Mouse (Mus musculus): ENCODE results near the gene Vps45.

Gene Vps45

GRCm38 (mm10) chr3:96058231-96058896 lies at the start of gene Vps45:
Gene Vps45, minus strand, starts transcription at chr3:96058466.
- peak; percentile 77 for DNase-seq (ENCODE audit: low read depth, low spot score)

GRCm38 (mm10) chr3:96106151-96106550 lies 47.9 kb upstream of the Vps45 start:
- DNase-seq (ENCODE audit: low read depth, low spot score): no peak

- no peak for DNase-seq (ENCODE audit: low read depth, low spot score)
Measured at GRCm38 (mm10) chr3:96105232-96105747, 47.0 kb upstream of the Vps45 start.

- DNase-seq (ENCODE audit: low read depth, low spot score): peak; percentile 91
Measured at GRCm38 (mm10) chr3:96104261-96105065, 46.2 kb upstream of the Vps45 start, which contains the start of gene Otud7b. Gene Otud7b, plus strand, starts transcription at chr3:96104527.

- DNase-seq (ENCODE audit: low read depth, low spot score): no peak
Measured at GRCm38 (mm10) chr3:96103901-96104260, 45.6 kb upstream of the Vps45 start.

- peak; percentile 85 for DNase-seq (ENCODE audit: low read depth, low spot score)
Measured at GRCm38 (mm10) chr3:96102100-96102872, 44.0 kb upstream of the Vps45 start.

GRCm38 (mm10) chr3:96098616-96099267 lies 40.5 kb upstream of the Vps45 start:
- no peak for DNase-seq (ENCODE audit: low read depth, low spot score)

GRCm38 (mm10) chr3:96098168-96098567 lies 39.9 kb upstream of the Vps45 start:
- no peak for DNase-seq (ENCODE audit: low read depth, low spot score)

- DNase-seq (ENCODE audit: low read depth, low spot score): no peak
Measured at GRCm38 (mm10) chr3:96094203-96094602, 35.9 kb upstream of the Vps45 start.

- peak; percentile 64 for DNase-seq (ENCODE audit: low read depth, low spot score)
Measured at GRCm38 (mm10) chr3:96093509-96093908, 35.2 kb upstream of the Vps45 start.

- no peak for DNase-seq (ENCODE audit: low read depth, low spot score)
Measured at GRCm38 (mm10) chr3:96091966-96092365, 33.7 kb upstream of the Vps45 start.

- peak; percentile 60 for DNase-seq (ENCODE audit: low read depth, low spot score)
Measured at GRCm38 (mm10) chr3:96091146-96091545, 32.9 kb upstream of the Vps45 start.

GRCm38 (mm10) chr3:96089882-96090489 lies 31.7 kb upstream of the Vps45 start:
- no peak for DNase-seq (ENCODE audit: low read depth, low spot score)

- DNase-seq (ENCODE audit: low read depth, low spot score): no peak
Measured at GRCm38 (mm10) chr3:96087801-96088200, 29.5 kb upstream of the Vps45 start.

GRCm38 (mm10) chr3:96087219-96087618 lies 29.0 kb upstream of the Vps45 start:
- DNase-seq (ENCODE audit: low read depth, low spot score): no peak

GRCm38 (mm10) chr3:96084146-96084755 lies 26.0 kb upstream of the Vps45 start:
- DNase-seq (ENCODE audit: low read depth, low spot score): peak; percentile 91

- DNase-seq (ENCODE audit: low read depth, low spot score): no peak
Measured at GRCm38 (mm10) chr3:96082714-96083508, 24.6 kb upstream of the Vps45 start.

- DNase-seq (ENCODE audit: low read depth, low spot score): no peak
Measured at GRCm38 (mm10) chr3:96082100-96082499, 23.8 kb upstream of the Vps45 start.

- no peak for DNase-seq (ENCODE audit: low read depth, low spot score)
Measured at GRCm38 (mm10) chr3:96081650-96082049, 23.4 kb upstream of the Vps45 start.

- peak; percentile 76 for DNase-seq (ENCODE audit: low read depth, low spot score)
Measured at GRCm38 (mm10) chr3:96081006-96081405, 22.7 kb upstream of the Vps45 start.
